Mouse (Mus musculus): ENCODE data around the gene Tns2.
"Not testable (repeated sequence)": the region's sequence is repeated elsewhere in the genome, so short reads cannot be mapped to it uniquely, and the experiment has no call there.

Gene Tns2

DNA sequence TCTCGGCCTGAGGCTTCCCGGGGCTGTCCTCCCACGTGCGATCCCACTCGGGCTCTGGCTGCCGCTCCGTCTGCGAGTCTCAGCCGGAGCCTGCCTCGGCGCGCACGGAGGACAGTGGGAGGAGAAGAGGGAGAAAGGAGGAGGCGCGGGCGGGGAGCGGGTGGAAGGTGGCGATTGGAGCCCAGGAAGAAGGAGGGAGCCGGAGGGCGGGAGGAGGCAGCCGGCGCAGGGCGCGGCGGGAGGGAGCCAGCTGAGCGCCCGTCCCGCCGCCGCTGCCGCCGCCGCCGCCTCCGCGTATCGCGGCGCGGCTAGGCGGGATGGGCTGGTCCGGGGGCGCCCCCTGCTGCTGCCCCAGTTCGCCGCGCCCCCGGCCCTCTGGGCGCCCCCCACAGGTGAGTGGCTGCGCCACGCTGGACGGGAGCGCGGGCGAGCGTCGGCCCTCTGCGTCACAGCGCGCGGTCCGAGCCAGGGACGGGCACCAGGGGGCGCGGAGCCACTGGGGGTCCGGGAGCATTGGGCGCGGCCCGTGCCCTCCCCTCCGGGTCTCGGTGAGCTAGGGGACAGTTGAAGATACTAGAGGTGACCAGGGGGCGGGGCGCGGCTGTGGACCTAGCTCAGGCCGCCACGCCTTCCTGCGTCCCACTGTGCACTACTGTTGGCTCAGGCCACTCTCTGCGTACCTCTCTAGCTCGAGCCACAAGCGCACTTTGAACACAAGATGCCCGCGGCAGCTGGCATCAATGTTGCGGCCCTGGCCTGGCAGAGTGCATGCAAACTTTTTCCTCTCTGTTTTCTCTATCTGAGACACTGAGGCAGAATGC lies at the start of gene Tns2:
TSS of gene Tns2 (plus strand) at position 253 of the 821 bp plus-strand sequence.
- DNase-seq (ENCODE audit: low spot score) = peak; percentile 76

DNA sequence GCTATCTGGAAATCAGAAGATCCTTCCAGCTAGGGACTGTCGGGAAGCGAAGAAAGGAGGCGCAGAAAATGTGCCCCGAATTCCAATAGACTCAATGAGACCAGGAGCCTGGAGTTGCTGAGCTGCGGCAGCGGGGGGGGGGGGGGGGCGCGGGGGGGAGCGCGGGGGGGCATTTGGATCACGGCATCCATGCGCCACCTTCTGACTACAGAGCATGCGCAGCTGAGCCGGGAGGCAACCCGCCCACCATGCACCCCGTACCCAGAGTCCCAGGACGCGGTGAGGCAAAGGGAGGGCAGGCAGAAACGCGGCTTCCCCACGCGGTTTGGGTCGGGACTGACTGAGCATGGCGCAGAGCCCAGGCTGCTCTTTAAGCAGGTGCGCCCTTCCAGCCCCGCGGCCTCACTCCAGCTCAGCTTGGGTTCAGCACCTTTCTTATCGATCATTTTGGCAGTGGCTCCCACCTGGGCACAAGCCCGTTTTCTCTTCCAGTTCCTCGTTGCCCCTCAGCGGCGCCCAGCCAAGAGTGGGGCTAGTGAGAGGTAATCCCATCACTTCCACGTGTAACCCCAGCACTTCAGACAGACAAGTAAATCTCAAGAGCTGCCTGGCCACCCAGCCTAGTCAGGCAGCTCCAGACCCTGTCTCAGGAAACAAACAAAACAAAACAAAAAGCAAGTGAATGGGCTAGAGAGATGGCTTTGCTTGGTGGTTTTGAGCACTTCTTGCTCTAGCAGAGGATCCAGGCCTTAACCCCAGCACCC lies 48.1 kb upstream of the Tns2 start:
- DNase-seq (ENCODE audit: low spot score) = peak; percentile 68

DNA sequence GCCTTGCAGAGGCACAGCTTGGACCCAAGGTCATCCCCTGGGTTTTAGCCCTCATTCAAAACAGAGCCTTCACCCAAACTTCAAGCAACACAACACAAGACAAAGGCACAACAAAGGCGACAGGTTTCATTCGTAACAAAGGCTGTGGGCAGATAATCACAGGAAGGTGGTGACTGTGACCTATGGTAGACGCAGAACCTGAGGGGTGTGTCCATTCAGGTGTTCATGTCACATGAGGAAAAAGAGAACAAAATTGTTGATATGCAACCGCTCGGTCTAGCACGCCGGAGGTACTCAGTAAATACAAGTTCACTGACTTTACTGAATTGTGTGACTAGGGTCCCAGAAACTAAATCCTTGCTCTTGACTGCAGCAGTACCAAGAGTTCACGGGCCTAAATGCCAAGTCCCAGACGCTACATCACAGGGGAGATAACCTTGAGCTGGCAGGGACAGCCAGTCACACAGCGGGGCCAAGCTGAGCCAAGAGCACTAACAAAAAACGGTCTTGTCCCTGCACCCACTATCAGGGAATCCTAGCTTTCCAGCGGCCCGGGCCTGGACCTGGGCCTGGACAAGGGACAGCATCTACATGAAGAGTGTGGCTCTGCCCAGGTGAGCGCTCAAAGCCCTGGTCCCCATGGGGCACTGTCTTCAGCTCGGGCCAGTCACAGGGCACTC lies 43.6 kb upstream of the Tns2 start:
- DNase-seq (ENCODE audit: low spot score) = no peak

DNA sequence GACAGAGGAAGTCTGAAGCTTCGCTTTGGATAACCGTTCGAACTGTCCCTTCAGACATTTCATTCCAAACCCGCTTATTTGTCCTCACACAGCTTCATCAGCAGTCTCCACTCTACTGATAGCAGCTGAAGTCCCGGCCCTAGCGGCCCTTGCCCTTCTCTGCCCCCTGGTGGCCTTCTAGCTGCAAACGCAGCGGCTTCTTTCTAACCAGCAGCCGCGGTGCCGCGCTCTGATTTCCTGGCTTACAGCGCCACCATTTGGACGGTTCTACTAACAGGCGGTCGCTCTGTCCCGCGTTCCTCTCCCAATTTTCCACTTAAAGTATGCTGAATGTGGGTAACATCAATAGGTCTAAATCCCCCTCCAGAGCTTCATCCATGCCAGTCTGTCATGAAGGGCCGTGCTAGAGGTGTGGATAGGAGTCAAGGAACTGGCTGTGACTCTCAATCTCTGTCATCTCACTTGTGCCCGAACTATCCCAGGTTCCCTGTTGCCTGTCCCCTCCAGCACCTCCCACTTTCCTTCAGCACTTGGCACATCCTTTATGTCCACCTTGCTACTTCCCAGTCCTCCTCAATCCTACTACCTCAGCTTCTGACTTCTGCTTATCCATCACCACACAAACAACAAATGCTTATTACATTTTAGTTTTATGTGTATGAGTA lies 34.4 kb upstream of the Tns2 start:
- peak; percentile 94 for DNase-seq (ENCODE audit: low spot score)

DNA sequence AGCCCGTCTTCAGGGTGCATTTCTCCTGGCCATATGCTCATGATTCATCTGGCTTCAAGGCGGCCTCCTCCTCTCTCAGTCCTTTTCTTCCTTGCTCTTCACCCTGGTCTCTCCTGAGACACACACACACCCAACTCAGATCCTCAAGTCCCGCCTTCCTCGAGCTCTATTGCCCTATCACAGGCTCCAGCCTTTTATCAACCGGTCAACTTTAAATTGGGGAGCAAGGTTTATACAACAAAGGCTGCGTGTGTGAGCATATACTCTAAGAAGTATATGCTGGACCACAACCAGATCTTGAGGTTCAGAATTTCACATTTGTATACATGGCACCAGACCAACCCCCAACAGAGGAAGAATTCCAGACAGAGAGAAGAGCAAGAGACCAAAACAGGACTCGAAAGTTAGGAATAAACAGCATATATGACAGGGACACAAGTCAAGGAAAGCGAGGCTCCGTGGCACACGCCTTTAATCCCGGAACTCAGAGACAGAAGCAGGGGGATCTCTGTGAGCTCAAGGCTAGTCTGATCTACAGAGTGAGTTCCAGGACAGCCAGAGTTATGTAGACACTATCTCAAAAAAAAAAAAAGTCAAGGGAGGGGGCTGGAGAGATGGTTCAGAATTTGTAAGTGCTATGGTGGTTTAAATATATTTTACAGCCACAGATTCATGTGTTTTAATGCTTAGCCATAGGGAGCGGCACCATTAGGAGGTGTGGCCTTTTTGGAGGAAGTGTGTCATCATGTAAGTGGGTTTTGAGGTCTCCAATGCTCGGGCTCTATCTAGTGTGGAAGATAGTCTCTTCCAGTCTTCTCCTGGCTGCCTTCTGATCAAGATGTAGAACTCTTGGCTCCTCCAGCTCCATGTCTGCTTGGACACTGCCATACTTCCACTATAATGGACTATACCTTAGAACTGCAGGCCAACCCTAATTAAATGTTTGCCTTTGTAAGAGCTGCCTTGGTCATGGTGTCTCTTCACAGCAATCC lies 29.4 kb upstream of the Tns2 start:
- DNase-seq (ENCODE audit: low spot score) = no peak

DNA sequence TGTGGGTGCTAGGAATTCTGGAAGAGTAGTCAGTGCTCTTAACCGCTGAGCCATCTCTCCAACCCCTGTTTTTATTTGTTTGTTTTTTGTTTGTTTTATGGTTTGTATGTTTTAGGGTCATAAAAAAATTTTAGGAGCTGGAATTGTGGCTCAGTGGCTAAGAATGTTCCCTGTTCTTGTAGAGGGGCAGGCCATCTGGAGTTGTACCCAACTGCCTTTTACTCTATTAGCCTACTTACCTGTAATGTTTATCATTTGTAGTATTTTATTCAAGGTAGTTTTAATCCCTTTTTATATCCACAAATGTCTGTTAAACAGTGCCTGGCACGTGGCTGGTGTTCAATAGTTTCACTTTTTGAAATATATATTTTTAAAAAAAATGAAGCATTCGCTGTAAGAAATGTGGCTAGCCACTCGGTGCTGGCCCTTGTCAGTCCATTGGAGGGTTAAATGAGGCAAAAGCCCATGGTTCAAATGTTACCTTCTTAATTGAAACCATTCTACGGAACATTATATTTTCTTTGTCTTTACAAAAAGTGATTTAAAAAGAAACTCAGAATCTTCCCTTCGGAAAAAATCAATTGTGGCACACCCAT lies 27.2 kb upstream of the Tns2 start:
- DNase-seq (ENCODE audit: low spot score) = no peak

DNA sequence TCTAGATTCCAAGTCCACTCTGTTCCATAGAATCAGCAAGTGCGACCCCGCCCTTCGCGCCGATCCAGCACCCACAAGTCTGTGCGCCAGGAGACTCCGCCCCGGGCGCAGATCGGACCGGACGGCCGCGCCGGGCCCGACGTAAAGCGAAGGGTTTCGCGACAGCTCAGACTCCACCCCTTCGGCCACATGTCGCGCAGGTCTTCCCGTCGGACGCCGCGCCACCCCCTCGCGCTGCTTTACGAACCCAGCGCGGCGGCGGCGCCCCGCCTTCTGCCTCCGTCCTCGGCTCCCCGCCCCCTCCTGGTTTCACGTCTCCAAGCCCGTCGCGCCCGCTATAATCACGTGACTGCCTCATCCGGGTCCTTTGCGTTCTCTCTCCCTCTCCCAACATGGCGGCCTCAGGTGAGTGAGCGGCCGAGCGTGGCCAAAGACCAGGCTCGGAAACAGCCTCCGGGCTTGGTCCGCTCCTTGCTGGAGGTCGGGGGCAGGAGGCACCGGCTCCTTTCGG lies 26.6 kb upstream of the Tns2 start, which contains the start of gene Eif4b:
TSS of gene Eif4b (plus strand) at position 215 of the 511 bp plus-strand sequence.
- DNase-seq (ENCODE audit: low spot score) = peak; percentile 99

DNA sequence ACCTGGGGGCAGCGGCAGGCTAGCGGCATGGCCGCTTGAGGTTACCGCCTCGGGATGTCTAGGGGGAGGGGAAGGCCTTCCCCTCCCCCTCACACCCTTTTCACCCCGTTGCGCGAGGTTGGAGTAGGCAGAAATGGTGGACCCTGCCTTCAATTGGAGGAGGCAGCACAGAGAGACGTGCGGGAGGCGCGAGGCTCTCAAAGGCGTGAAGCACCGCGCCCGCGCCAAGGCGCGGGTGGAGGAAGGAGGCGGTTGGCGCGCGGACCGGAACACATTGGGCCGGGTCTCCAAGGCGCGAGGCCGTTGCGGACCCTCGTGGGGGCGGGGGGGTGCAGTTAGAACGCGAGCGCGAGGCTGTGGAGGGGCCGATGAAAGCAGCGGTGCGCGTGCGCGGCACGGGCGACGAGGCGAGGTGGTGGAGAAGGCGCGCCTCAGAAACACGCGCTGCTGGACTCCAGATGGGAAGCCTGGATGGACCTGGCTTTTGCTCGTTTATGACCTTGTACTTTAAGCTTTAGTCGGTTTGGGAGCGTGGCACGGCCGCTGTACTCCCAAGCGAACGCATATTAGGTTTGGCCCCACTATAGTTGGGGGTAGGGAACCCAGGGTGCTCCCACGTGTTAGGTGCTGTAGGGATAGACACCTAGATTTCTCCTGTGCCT lies 26.0 kb upstream of the Tns2 start:
- peak; percentile 62 for DNase-seq (ENCODE audit: low spot score)

DNA sequence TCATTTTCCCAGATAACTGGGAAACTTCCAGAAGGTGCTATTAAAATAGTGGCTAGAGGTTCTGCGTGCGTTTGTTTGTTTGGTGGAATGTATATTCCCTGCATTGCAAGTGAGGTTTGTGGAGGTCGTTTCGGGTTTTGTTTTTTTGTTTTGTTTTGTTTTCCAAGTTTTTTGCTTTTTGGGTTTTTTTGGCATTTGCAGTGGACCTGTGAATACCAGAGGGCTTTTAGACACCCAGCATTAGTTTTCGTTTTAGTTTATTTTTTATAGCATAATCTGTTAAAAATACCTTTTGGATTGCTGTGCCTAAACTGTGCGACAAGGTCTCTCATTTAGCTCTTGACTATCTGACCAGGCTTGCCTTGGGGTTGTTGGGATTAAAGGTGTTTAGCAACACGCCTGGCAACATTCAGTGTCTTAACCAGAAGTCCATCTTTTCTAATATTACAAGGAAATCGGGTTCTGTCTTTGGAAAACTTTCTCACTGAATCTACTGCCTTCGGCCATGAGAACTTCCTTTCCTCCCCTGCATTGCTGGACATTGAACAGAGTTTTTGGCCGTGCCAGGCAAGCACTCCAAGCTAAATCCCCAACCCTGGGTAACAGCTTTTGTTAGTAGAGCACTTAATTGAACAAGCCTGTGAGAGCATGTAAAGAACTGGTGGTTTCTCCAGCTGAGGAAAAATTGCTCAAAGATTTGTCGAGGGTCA lies 25.2 kb upstream of the Tns2 start:
- no peak for DNase-seq (ENCODE audit: low spot score)

DNA sequence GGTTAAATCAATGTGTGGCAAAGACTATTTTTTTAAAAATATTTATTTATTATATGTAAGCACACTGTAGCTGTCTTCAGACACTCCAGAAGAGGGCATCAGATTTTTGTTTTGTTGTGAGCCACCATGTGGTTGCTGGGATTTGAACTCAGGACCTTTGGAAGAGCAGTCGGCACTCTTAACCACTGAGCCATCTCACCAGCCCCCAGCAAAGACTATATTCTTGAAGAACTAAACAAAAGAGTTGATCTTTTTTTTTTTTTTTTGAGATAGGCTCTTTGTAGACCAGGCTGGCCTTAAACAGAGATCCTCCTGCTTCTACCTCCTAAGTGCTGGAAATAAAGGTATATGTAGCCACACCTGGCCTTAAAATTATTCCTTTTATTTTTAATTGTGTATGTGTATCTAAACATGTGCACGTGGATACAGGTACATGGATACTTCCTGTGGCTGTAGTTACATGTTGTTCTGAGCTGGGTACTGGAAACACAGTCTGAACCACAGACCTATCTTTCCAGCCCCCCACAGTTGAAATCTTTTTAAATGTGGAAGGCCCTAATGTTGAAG lies 23.0 kb upstream of the Tns2 start:
- DNase-seq (ENCODE audit: low spot score) = no peak

DNA sequence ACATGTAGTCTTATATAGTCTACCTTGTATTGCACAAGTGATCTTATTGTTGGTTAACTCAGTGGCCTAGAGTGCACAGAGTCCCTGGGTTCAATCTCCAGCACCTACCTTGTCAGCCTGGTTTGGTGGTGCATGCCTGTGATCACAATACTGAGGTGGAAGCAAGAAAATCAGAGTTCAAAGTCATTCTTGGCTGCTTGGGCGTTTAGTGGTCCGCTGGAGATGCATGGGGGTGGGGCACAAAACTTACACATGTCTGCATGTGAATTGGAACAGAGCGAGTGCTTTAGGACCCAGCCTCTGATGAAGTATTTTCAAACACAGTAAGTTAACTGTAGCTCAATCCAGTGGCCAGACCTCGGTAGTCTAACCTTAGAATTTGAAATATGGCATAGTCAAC lies 21.0 kb upstream of the Tns2 start:
- DNase-seq (ENCODE audit: low spot score) = no peak

DNA sequence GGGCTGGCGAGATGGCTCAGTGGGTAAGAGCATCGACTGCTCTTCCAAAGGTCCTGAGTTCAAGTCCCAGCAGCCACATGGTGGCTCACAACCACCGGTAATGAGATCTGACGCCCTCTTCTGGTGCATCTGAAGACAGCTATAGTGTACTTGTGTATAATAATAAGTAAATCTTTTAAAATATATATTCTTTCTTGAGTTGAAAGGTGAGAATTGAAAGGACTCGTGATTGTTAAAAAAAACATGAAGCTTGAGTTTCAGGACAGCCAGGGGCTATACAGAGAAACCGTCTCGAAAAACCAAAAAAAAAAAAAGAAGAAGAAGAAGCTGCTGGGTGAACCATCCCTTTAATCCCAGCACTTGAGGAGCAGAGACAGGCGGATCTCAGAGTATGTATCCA lies 20.3 kb upstream of the Tns2 start:
- DNase-seq (ENCODE audit: low spot score) = not testable (repeated sequence)

DNA sequence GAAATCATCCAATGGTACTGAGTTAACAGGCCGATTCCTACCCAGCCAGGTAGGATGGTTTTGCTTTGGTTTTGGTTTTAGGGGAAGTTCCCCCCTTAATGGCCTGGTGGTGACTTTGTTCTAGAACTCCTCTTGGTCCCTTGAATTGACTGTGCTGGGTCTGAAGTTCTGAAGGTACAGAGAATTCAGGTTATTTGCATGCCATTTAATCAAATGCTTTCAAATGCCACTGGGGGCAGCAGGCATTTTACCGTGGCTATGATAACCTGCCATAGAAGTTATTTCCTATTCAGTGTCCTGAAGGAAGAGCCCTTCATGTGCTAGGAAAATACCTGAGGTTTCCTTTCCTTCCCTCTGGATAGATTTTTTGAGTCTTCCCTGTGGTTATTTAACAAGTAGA lies 19.8 kb upstream of the Tns2 start:
- DNase-seq (ENCODE audit: low spot score) = no peak

DNA sequence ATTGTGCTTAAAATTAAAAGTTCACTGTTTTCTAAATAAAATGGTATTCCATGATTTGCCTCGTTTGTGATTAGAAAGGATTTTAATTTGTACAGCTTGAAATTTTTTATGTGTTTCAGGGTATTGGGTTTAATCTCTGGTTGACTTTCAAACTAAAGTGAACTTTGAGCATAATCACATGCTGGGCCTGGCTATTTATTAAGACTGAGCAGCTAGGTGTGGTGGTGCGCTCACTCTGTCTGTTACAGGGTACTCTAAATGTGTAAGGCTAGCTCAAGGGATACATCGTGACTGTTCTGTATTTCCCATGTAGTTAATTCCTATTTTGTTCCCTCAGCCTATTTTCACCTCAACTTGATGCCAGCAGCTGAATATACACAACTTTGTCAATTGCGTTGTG lies 18.1 kb upstream of the Tns2 start:
- DNase-seq (ENCODE audit: low spot score) = no peak

DNA sequence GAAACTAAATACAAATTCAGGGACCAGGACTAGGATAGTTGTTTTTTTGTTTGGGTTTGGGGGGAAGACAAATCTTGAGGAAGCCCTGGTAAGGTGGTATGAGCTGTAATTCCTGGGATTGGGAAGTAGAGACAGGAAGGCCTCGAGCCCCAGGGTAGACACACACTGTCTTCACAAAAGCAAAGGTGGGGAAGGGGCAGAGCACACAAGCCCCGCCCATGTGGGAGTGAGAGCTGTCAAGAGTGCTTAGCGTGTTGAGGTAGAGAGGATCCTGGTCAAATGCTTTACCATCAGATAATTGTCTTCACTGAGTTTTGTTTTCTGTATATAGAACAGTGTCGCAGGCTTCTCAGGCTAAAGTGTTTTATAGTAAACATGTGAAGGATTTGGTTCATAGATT lies 17.2 kb upstream of the Tns2 start:
- no peak for DNase-seq (ENCODE audit: low spot score)

DNA sequence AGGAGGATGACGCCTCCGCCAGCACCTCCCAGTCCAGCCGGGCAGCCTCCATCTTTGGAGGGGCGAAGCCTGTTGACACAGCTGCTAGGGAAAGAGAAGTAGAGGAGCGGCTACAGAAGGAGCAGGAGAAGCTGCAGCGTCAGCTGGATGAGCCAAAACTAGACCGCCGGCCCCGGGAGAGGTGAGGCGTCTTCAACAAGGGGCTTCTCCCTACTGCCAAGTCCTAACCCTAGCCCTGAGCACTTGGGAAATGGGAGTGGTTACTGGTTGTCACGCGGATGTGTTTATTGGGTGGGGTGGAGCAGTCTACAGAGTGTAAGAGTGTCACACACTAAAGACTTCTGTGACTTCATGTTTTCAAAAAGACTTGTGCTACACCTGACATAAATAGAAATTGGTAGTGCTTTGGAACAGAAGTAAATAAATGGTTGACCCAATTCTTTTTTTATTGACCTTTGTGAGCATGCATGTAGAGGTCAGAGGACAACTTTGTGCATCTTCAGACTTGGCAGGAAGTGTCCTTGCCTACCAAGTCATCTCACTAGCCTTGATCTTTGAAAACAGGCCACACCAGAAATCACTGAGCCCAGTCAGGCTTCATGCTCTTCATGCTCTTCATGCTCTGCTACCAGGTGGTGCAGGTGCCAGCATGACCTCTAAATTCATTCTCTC lies 10.2 kb upstream of the Tns2 start:
- DNase-seq (ENCODE audit: low spot score) = no peak

DNA sequence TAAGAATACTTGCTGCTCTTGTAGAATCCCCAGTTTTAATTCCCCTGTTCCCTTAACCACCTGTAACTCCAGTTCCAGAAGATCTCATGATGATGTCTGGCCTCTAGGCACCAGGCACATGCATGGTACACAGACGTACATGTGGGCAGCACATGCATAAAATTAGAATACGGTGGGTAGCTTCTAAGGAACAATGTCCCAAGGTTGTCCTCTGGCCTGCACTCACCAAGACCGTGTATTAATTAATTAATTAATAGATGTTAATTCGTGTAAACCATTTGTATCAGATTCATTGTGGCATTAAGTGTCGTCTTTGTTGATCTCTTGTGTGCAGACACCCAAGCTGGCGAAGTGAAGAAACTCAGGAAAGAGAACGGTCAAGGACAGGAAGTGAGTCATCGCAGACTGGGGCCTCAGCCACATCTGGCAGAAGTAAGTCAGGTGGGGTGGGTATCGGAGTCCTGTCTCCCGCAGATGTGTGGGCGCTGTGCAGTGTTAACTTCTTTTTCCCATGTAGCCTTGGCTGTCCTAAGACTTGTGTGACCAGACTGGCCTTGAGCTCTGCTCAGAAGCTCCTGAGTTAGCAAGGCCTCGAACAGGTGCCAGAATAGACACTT lies 9.0 kb upstream of the Tns2 start:
- no peak for DNase-seq (ENCODE audit: low spot score)

DNA sequence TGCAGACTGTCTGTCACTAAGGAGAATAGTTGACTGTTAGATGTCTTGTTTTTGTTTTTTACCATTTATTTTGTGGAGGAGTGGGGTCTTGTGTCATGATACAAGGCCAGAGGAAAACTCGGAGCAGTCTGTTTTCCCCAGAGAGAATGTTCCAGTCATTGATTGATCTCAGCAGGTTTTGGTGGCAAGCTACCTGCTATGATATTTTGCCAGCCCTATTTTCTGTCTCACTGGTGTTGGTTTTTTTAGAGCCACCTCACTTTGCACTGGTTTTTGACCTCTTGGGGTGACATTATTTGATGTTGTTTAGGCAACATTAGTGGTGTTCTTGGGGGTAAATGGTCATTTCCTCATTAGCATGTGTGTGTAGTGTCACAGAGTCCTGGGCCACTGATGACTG lies 8.5 kb upstream of the Tns2 start:
- no peak for DNase-seq (ENCODE audit: low spot score)
